Mouse (Mus musculus): Measurements from ENCODE around the gene Gdf9.
A peak's percentile ranks its signal among the peaks of the same experiment; 100 is the strongest.

Gene Gdf9

GRCm38 (mm10) chr11:53445562-53445961, 14.7 kb downstream of the Gdf9 start:
- DNase-seq (ENCODE audit: low spot score in 2 of 2), result no peak

GRCm38 (mm10) chr11:53446183-53446582, 15.4 kb downstream of the Gdf9 start:
- no peak for DNase-seq (ENCODE audit: low spot score in 2 of 2)

- DNase-seq (ENCODE audit: low spot score in 2 of 2), result no peak
These were observed 17.2 kb downstream of the Gdf9 start for GRCm38 (mm10) chr11:53447996-53448395.

GRCm38 (mm10) chr11:53448529-53448928, 17.7 kb downstream of the Gdf9 start:
- DNase-seq (ENCODE audit: low spot score in 2 of 2), result no peak

- no peak for DNase-seq (ENCODE audit: low spot score in 2 of 2)
These were observed 19.4 kb downstream of the Gdf9 start for GRCm38 (mm10) chr11:53450070-53450705.

GRCm38 (mm10) chr11:53451361-53451760, 20.5 kb downstream of the Gdf9 start:
- DNase-seq (ENCODE audit: low spot score in 2 of 2), result no peak

- no peak for DNase-seq (ENCODE audit: low spot score in 2 of 2)
These were observed 21.6 kb downstream of the Gdf9 start for GRCm38 (mm10) chr11:53452396-53452795.

GRCm38 (mm10) chr11:53453031-53453430, 22.2 kb downstream of the Gdf9 start:
- DNase-seq (ENCODE audit: low spot score in 2 of 2), result no peak

- peak in 1 of 2 experiments; percentile 35 for DNase-seq (ENCODE audit: low spot score in 2 of 2)
These were observed 25.9 kb downstream of the Gdf9 start, which contains the start of the genes Gm10447 and Shroom1 for GRCm38 (mm10) chr11:53456474-53457371. TSS of gene Gm10447 (minus strand) at chr11:53457110. TSS of gene Shroom1 (plus strand) at chr11:53457205.

GRCm38 (mm10) chr11:53457372-53457954, 26.6 kb downstream of the Gdf9 start:
- no peak for DNase-seq (ENCODE audit: low spot score in 2 of 2)

GRCm38 (mm10) chr11:53458996-53459395, 28.2 kb downstream of the Gdf9 start:
- DNase-seq (ENCODE audit: low spot score in 2 of 2), result no peak

- DNase-seq (ENCODE audit: low spot score in 2 of 2), result no peak
These were observed 29.4 kb downstream of the Gdf9 start for GRCm38 (mm10) chr11:53460192-53460591.

GRCm38 (mm10) chr11:53461727-53462126, 30.9 kb downstream of the Gdf9 start:
- DNase-seq (ENCODE audit: low spot score in 2 of 2), result no peak

- DNase-seq (ENCODE audit: low spot score in 2 of 2), result peak; percentile 67 to 74
These were observed 33.0 kb downstream of the Gdf9 start for GRCm38 (mm10) chr11:53463551-53464424.

- peak; percentile 86 to 87 for DNase-seq (ENCODE audit: low spot score in 2 of 2)
These were observed 35.6 kb downstream of the Gdf9 start for GRCm38 (mm10) chr11:53466231-53466971.

GRCm38 (mm10) chr11:53469294-53469967, 38.6 kb downstream of the Gdf9 start:
- DNase-seq (ENCODE audit: low spot score in 2 of 2), result peak; percentile 25 to 53

- DNase-seq (ENCODE audit: low spot score in 2 of 2), result peak; percentile 97 to 98
These were observed 39.3 kb downstream of the Gdf9 start, which contains the start of gene Gm9837 for GRCm38 (mm10) chr11:53469968-53470695. TSS of gene Gm9837 (minus strand) at chr11:53470479.

GRCm38 (mm10) chr11:53472709-53473108, 41.9 kb downstream of the Gdf9 start:
- no peak for DNase-seq (ENCODE audit: low spot score in 2 of 2)

- no peak for DNase-seq (ENCODE audit: low spot score in 2 of 2)
These were observed 44.8 kb downstream of the Gdf9 start for GRCm38 (mm10) chr11:53475620-53476019.

Data from right cerebral cortex, adult 2 months (tissue).